Comparison of ENCODE assay signal across 9 mouse cellular contexts in the genomic region with DNA sequence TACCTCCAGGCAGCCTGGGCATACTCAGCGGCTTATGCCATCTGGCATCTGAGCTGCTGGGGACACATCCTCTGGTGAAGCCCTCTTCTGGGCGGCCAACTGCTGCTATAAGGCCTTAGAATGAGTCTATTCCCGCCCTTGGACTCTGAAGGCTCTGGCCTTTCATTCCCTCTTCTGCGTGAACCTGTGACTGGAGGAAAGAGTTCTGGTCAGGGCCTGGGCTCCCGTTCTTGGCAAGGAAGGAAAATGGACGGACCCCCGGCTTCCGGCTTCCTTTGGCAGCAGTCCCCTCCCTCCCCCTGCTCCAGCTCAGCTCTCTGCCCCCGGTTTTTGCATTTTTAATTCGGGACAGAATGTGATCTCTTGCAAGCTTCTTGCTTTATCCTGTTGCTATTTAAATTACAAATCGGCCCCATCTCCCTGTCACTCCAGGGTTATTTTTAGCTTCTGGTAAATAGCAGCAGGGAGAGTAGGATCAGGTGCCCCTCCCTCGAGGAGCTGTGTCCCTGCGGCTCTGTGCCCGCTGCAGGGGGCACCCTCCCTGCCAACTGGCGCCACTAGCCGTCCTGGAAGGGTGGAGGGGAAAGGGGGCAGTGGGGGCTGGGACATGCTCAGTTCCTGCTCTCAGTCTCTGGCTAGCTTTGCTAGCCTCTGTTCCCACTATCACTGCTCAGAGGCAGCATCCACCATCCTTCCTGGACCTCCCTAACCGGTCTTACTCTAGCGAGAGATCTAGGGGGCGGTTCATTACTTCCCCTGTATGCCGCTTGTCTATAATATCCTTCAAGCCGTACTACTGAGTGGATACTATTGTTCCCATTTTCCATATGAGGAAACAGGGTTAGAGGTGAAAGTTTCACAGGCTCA. TPM values are rescaled to one million over a fixed set of nuclear protein-coding genes. Genes with fewer than 3 reads are reported as not detected.
DNase-seq lines count a peak whose midpoint lies in the region; ATAC-seq and TF ChIP-seq lines count a peak whose summit lies in the region.
"Had no signal": no experiment of that assay in that cellular context is flagged by ENCODE, and none has a peak within 500 bp of the region (broad histone marks: within the 10 kb centered on the region; RNA-seq: fewer than 3 reads in every experiment).

No protein-coding gene starts in this region.

- no peak overlapping the region for H3K4me3 ChIP-seq in lung, adult 2 months (replicated peaks; ENCODE audit: extremely low read depth, low read depth, low read length)
- H3K4me3 ChIP-seq in forebrain, embryonic 10.5 days = peak overlapping the region; percentile 23; the same call in 1 of the 2 replicates
- no peak overlapping the region for H3K4me3 ChIP-seq in midbrain, embryonic 12.5 days

- peak; percentile 48 to 66 for DNase-seq in lung, adult 18-20 months
- DNase-seq in lung, adult 2 months = no peak
- DNase-seq in forebrain, embryonic 10.5 days (ENCODE audit: extremely low spot score, low spot score) = no peak
- peak; percentile 72 to 77 for DNase-seq in heart, postnatal 10 days
- peak; percentile 64 to 79 for DNase-seq in left cerebral cortex, postnatal 10 days (ENCODE audit: extremely low spot score in 1 of 2, low spot score in 2 of 2)
- DNase-seq in ovary, postnatal 10 days (ENCODE audit: low spot score) = no peak

- ATAC-seq in midbrain, embryonic 12.5 days (ENCODE audit: low FRiP score, low read depth) = 0 out of 2 replicates have a peak, but pooled peaks have one; percentile 14
- no peak for ATAC-seq in erythroblast, adult 5-6 weeks (replicated peaks; ENCODE audit: low FRiP score, poor library complexity, severe bottlenecking)

- peak overlapping the region; percentile 65 for H3K27ac ChIP-seq in forebrain, embryonic 10.5 days
- 0 out of 2 replicates have a peak overlapping the region, but pooled peaks have one; percentile 22 for H3K27ac ChIP-seq in midbrain, embryonic 12.5 days (replicated peaks)

- peaks cover 17% of the 10 kb centered on the region for H3K4me1 ChIP-seq in lung, adult 2 months (ENCODE audit: control insufficient read depth, insufficient read depth, low read length)
- H3K4me1 ChIP-seq in forebrain, embryonic 10.5 days = peaks cover 63% of the 10 kb centered on the region
- H3K4me1 ChIP-seq in midbrain, embryonic 12.5 days = peaks cover 36% of the 10 kb centered on the region

- intact Hi-C loops in heart, postnatal 10 days (cut with DNase I) = no loop called here
- intact Hi-C loops in left cerebral cortex, postnatal 10 days (cut with DNase I) = no loop called here

- peaks cover 84% of the 10 kb centered on the region for H3K27me3 ChIP-seq in forebrain, embryonic 10.5 days (ENCODE audit: poor library complexity, severe bottlenecking)
- peaks cover 72% of the 10 kb centered on the region for H3K27me3 ChIP-seq in midbrain, embryonic 12.5 days

- H3K4me2 ChIP-seq in midbrain, embryonic 12.5 days (replicated peaks) = peak overlapping the region; percentile 31

- no peak for TF ChIP-seq POLR2A in lung, adult 2 months (IDR thresholded peaks at IDR 0.05; ENCODE audit: borderline replicate concordance, extremely low read depth, low read depth, low read length)

- no peak for TF ChIP-seq CTCF in lung, adult 2 months (IDR thresholded peaks at IDR 0.05; ENCODE audit: insufficient read depth, low read length)

- H3K9ac ChIP-seq in midbrain, embryonic 12.5 days (replicated peaks) = peak overlapping the region; percentile 20; the same call in 1 of the 2 replicates

- 18% methylated on average over 21 of the region's 21 CpGs for WGBS in lung, adult 2 months
- WGBS in forebrain, embryonic 10.5 days = 23% methylated on average over 21 of the region's 21 CpGs
- 18% methylated on average over 21 of the region's 21 CpGs for WGBS in midbrain, embryonic 12.5 days

- H3K36me3 ChIP-seq in forebrain, embryonic 10.5 days (replicated peaks) = no peaks in the 10 kb centered on the region
- H3K36me3 ChIP-seq in midbrain, embryonic 12.5 days = no peaks in the 10 kb centered on the region

- no peaks in the 10 kb centered on the region for H3K9me3 ChIP-seq in forebrain, embryonic 10.5 days
- no peaks in the 10 kb centered on the region for H3K9me3 ChIP-seq in midbrain, embryonic 12.5 days

RNA-seq across cellular contexts. Expression of a gene that starts 4.2 kb away (rescaled TPM):
- 252 and 308 TPM in 2 replicates for polyA plus RNA-seq in lung, adult 2 months (2012; rRNA removed)
- 35.1 and 39.1 TPM in 2 replicates for polyA plus RNA-seq in forebrain, embryonic 10.5 days (2016; fragmentation: Nextera tagmentation; extraction: Ambion mirVana)
- total RNA-seq in heart, postnatal 10 days (2021) = 10 to 100 TPM; 64.3 to 85.9 TPM
- total RNA-seq in left cerebral cortex, postnatal 10 days (2021) = 100 to 1,000 TPM; 251 to 255 TPM
- polyA plus RNA-seq in midbrain, embryonic 12.5 days (2016; fragmentation: Nextera tagmentation; extraction: Ambion mirVana) = 24.5 and 26.1 TPM in 2 replicates
- 35.9 and 75.1 TPM in 2 replicates for total RNA-seq in erythroblast, adult 5-6 weeks (2015; ENCODE audit: low replicate concordance)
- total RNA-seq in erythroblast, adult 5-6 weeks (2017; ENCODE audit: low replicate concordance) = 13.7 and 19.5 TPM in 2 replicates

RNA-seq across cellular contexts. Expression of a gene that starts 26.0 kb away (rescaled TPM):
- not detected in 2 replicates for polyA plus RNA-seq in lung, adult 2 months (2012; rRNA removed)
- 0.44 and 0.52 TPM in 2 replicates for polyA plus RNA-seq in forebrain, embryonic 10.5 days (2016; fragmentation: Nextera tagmentation; extraction: Ambion mirVana)
- not detected for total RNA-seq in heart, postnatal 10 days (2021)
- not detected for total RNA-seq in left cerebral cortex, postnatal 10 days (2021)
- polyA plus RNA-seq in midbrain, embryonic 12.5 days (2016; fragmentation: Nextera tagmentation; extraction: Ambion mirVana) = 0.37 TPM in 2 replicates
- not detected in 2 replicates for total RNA-seq in erythroblast, adult 5-6 weeks (2015; ENCODE audit: low replicate concordance)
- 0.28 TPM in 1 of 2 replicates, not detected in the other for total RNA-seq in erythroblast, adult 5-6 weeks (2017; ENCODE audit: low replicate concordance)
- polyA plus RNA-seq: large intestine, adult 2 months had no signal

RNA-seq across cellular contexts. Expression of a gene that starts 39.4 kb away (rescaled TPM):
- 10.0 and 10.1 TPM in 2 replicates for polyA plus RNA-seq in lung, adult 2 months (2012; rRNA removed)
- 1,773 and 1,865 TPM in 2 replicates for polyA plus RNA-seq in forebrain, embryonic 10.5 days (2016; fragmentation: Nextera tagmentation; extraction: Ambion mirVana)
- total RNA-seq in heart, postnatal 10 days (2021) = 10 to 100 TPM; 51.5 to 56.1 TPM
- 10 to 100 TPM; 24.6 to 26.0 TPM for total RNA-seq in left cerebral cortex, postnatal 10 days (2021)
- polyA plus RNA-seq in midbrain, embryonic 12.5 days (2016; fragmentation: Nextera tagmentation; extraction: Ambion mirVana) = 672 and 763 TPM in 2 replicates
- 1.9 TPM in 1 of 2 replicates, not detected in the other for total RNA-seq in erythroblast, adult 5-6 weeks (2015; ENCODE audit: low replicate concordance)
- total RNA-seq in erythroblast, adult 5-6 weeks (2017; ENCODE audit: low replicate concordance) = 0.77 TPM in 1 of 2 replicates, not detected in the other

RNA-seq across cellular contexts. Expression of a gene that starts 44.4 kb away (rescaled TPM):
- 0.10 and 0.13 TPM in 2 replicates for polyA plus RNA-seq in lung, adult 2 months (2012; rRNA removed)
- 0.12 and 0.77 TPM in 2 replicates for polyA plus RNA-seq in forebrain, embryonic 10.5 days (2016; fragmentation: Nextera tagmentation; extraction: Ambion mirVana)
- under 1 TPM in 1 of 2 experiments, not detected in 1; 0.17 TPM for total RNA-seq in heart, postnatal 10 days (2021)
- 10 to 100 TPM; 29.6 to 33.0 TPM for total RNA-seq in left cerebral cortex, postnatal 10 days (2021)
- polyA plus RNA-seq in midbrain, embryonic 12.5 days (2016; fragmentation: Nextera tagmentation; extraction: Ambion mirVana) = 0.31 and 0.56 TPM in 2 replicates
- not detected in 2 replicates for total RNA-seq in erythroblast, adult 5-6 weeks (2015; ENCODE audit: low replicate concordance)
- not detected in 2 replicates for total RNA-seq in erythroblast, adult 5-6 weeks (2017; ENCODE audit: low replicate concordance)

RNA-seq across cellular contexts. Expression of a gene that starts 52.8 kb away (rescaled TPM):
- polyA plus RNA-seq in lung, adult 2 months (2012; rRNA removed) = 11.6 and 15.0 TPM in 2 replicates
- 0.73 and 0.86 TPM in 2 replicates for polyA plus RNA-seq in forebrain, embryonic 10.5 days (2016; fragmentation: Nextera tagmentation; extraction: Ambion mirVana)
- 10 to 100 TPM; 15.6 to 16.0 TPM for total RNA-seq in heart, postnatal 10 days (2021)
- total RNA-seq in left cerebral cortex, postnatal 10 days (2021) = 1 to 10 TPM; 7.8 to 8.6 TPM
- 2.5 TPM in 2 replicates for polyA plus RNA-seq in midbrain, embryonic 12.5 days (2016; fragmentation: Nextera tagmentation; extraction: Ambion mirVana)
- total RNA-seq in erythroblast, adult 5-6 weeks (2015; ENCODE audit: low replicate concordance) = 0.38 and 1.7 TPM in 2 replicates
- 0.68 TPM in 1 of 2 replicates, not detected in the other for total RNA-seq in erythroblast, adult 5-6 weeks (2017; ENCODE audit: low replicate concordance)

Comparison
In these comparisons a context has a peak if more than half of its experiments do, and no peak if none do; other contexts are left out.
1. DNase-seq: peak in lung, adult 18-20 months (2 of 2), heart, postnatal 10 days (2 of 2) and left cerebral cortex, postnatal 10 days (2 of 2); none in lung, adult 2 months (single experiment), forebrain, embryonic 10.5 days (single experiment) and ovary, postnatal 10 days (single experiment).
2. RNA of a gene that starts 39.4 kb away (total RNA-seq): 51.5 to 56.1 TPM in heart, postnatal 10 days and 24.6 to 26.0 TPM in left cerebral cortex, postnatal 10 days; 0.77 to 1.9 TPM in erythroblast, adult 5-6 weeks; every median in the first group is over 4 times any median in the second.